Mouse (Mus musculus): ENCODE measurements around the gene Isg20l2. TPM values are rescaled to one million over a fixed set of nuclear protein-coding genes. Genes with fewer than 3 reads are reported as not detected.

Isg20l2 gene
- polyA plus RNA-seq, 1 experiment from 2014 or later, result 60.7 TPM

GRCm38 (mm10) chr3:87942471-87942870 is 12.4 kb downstream of the Isg20l2 start:
- Histone ChIP-seq H3K27ac (no peak overlapping the region), H3K4me2 (replicated peaks) (no peak overlapping the region), H3K9me3 (no peaks in the 10 kb centered on the region), H3K4me3 (no peak overlapping the region), H3K36me3 (peaks cover 51% of the 10 kb centered on the region), H3K4me1 (peaks cover 34% of the 10 kb centered on the region), H3K9ac (no peak overlapping the region), H3K27me3 (replicated peaks) (no peaks in the 10 kb centered on the region)
- WGBS, result 95% methylated on average over 2 of the region's 2 CpGs
- no peak for ATAC-seq (ENCODE audit: low FRiP score, low read depth)

GRCm38 (mm10) chr3:87943586-87943985 is 13.5 kb downstream of the Isg20l2 start:
- Histone ChIP-seq H3K4me2 (replicated peaks) (no peak overlapping the region), H3K27me3 (replicated peaks) (no peaks in the 10 kb centered on the region), H3K4me3 (no peak overlapping the region), H3K9me3 (no peaks in the 10 kb centered on the region), H3K36me3 (peaks cover 40% of the 10 kb centered on the region), H3K4me1 (peaks cover 45% of the 10 kb centered on the region), H3K27ac (no peak overlapping the region), H3K9ac (no peak overlapping the region)
- ATAC-seq (ENCODE audit: low FRiP score, low read depth), result no peak
- 84% methylated on average over 7 of the region's 7 CpGs for WGBS

- Histone ChIP-seq H3K4me3 (no peak overlapping the region), H3K27ac (peak overlapping the region; percentile 16; the same call in 1 of the 2 replicates), H3K36me3 (peaks cover 26% of the 10 kb centered on the region), H3K4me1 (peaks cover 57% of the 10 kb centered on the region), H3K9me3 (no peaks in the 10 kb centered on the region), H3K4me2 (replicated peaks) (peak overlapping the region; percentile 5; the same call in 1 of the 2 replicates), H3K9ac (no peak overlapping the region; the same call in 1 of the 2 replicates), H3K27me3 (replicated peaks) (no peaks in the 10 kb centered on the region)
- WGBS, result 2% methylated on average over 4 of the region's 4 CpGs
- 0 out of 2 replicates have a peak, but pooled peaks have one; percentile 14 for ATAC-seq (ENCODE audit: low FRiP score, low read depth)
Observed at GRCm38 (mm10) chr3:87944838-87945600, 14.9 kb downstream of the Isg20l2 start.

- Histone ChIP-seq H3K27ac (peak overlapping the region; percentile 26; the same call in 1 of the 2 replicates), H3K9me3 (no peaks in the 10 kb centered on the region), H3K4me2 (replicated peaks) (peak overlapping the region; percentile 71; the same call in 1 of the 2 replicates), H3K9ac (no peak overlapping the region), H3K4me3 (no peak overlapping the region), H3K36me3 (peaks cover 19% of the 10 kb centered on the region), H3K27me3 (replicated peaks) (no peaks in the 10 kb centered on the region), H3K4me1 (peaks cover 61% of the 10 kb centered on the region)
- WGBS, result 4% methylated on average over 12 of the region's 12 CpGs
- no peak for ATAC-seq (ENCODE audit: low FRiP score, low read depth)
Observed at GRCm38 (mm10) chr3:87945781-87946540, 15.8 kb downstream of the Isg20l2 start.

GRCm38 (mm10) chr3:87946541-87946860 is 16.4 kb downstream of the Isg20l2 start:
- peak overlapping the region; percentile 71 for H3K4me2 ChIP-seq (replicated peaks)
- peaks cover 13% of the 10 kb centered on the region for H3K36me3 ChIP-seq
- H3K4me1 ChIP-seq, result peaks cover 65% of the 10 kb centered on the region
- no peak for ATAC-seq (ENCODE audit: low FRiP score, low read depth)
- no peaks in the 10 kb centered on the region for H3K27me3 ChIP-seq (replicated peaks)
- WGBS, result 7% methylated on average over 1 of the region's 1 CpGs
- H3K4me3 ChIP-seq, result no peak overlapping the region
- H3K27ac ChIP-seq, result peak overlapping the region; percentile 9; the same call in 1 of the 2 replicates
- H3K9me3 ChIP-seq, result no peaks in the 10 kb centered on the region
- no peak overlapping the region for H3K9ac ChIP-seq

- Histone ChIP-seq H3K4me2 (replicated peaks) (peak overlapping the region; percentile 71), H3K9me3 (no peaks in the 10 kb centered on the region), H3K4me1 (peaks cover 72% of the 10 kb centered on the region), H3K4me3 (peak overlapping the region; percentile 44), H3K27ac (peak overlapping the region; percentile 18; the same call in 1 of the 2 replicates), H3K36me3 (peaks cover 6% of the 10 kb centered on the region), H3K27me3 (replicated peaks) (no peaks in the 10 kb centered on the region), H3K9ac (peak overlapping the region; percentile 62)
- WGBS, result 2% methylated on average over 26 of the region's 26 CpGs
- 0 out of 2 replicates have a peak, but pooled peaks have one; percentile 4 for ATAC-seq (ENCODE audit: low FRiP score, low read depth)
Observed at GRCm38 (mm10) chr3:87947056-87947810, 17.1 kb downstream of the Isg20l2 start.

GRCm38 (mm10) chr3:87947811-87948199 is 17.7 kb downstream of the Isg20l2 start:
- peak overlapping the region; percentile 71 for H3K4me2 ChIP-seq (replicated peaks)
- H3K27me3 ChIP-seq (replicated peaks), result no peaks in the 10 kb centered on the region
- no peaks in the 10 kb centered on the region for H3K9me3 ChIP-seq
- H3K4me3 ChIP-seq, result peak overlapping the region; percentile 44
- WGBS, result under 1% methylated on average over 17 of the region's 17 CpGs
- 0 out of 2 replicates have a peak overlapping the region, but pooled peaks have one; percentile 18 for H3K27ac ChIP-seq
- peak overlapping the region; percentile 62 for H3K9ac ChIP-seq
- peak; percentile 4; the same call in 1 of the 2 replicates for ATAC-seq (ENCODE audit: low FRiP score, low read depth)
- H3K4me1 ChIP-seq, result peaks cover 78% of the 10 kb centered on the region
- H3K36me3 ChIP-seq, result 0 out of 2 replicates have a peak, but pooled peaks cover 4% of the 10 kb centered on the region

GRCm38 (mm10) chr3:87948378-87949265 is 18.5 kb downstream of the Isg20l2 start, which contains the start of gene Crabp2:
TSS of gene Crabp2 (plus strand) at chr3:87948666.
- Histone ChIP-seq H3K4me2 (replicated peaks) (peak within 1 kb of the TSS; percentile 71), H3K27ac (peak within 1 kb of the TSS; percentile 63), H3K9me3 (no peaks in the 10 kb centered on the region), H3K9ac (peak within 1 kb of the TSS; percentile 62), H3K4me1 (peaks cover 84% of the 10 kb centered on the region), H3K36me3 (no peaks in the 10 kb centered on the region), H3K27me3 (replicated peaks) (no peaks in the 10 kb centered on the region), H3K4me3 (peak within 1 kb of the TSS; percentile 44)
- ATAC-seq (ENCODE audit: low FRiP score, low read depth), result no peak
- under 1% methylated on average over 35 of the region's 35 CpGs for WGBS

- Histone ChIP-seq H3K4me2 (replicated peaks) (peak overlapping the region; percentile 71), H3K4me1 (peaks cover 80% of the 10 kb centered on the region), H3K9ac (peak overlapping the region; percentile 62), H3K4me3 (peak overlapping the region; percentile 44), H3K36me3 (peaks cover 5% of the 10 kb centered on the region; the same call in 1 of the 2 replicates), H3K27me3 (replicated peaks) (no peaks in the 10 kb centered on the region), H3K27ac (peak overlapping the region; percentile 63), H3K9me3 (no peaks in the 10 kb centered on the region)
- WGBS, result 3% methylated on average over 16 of the region's 16 CpGs
- ATAC-seq (ENCODE audit: low FRiP score, low read depth), result no peak
Observed at GRCm38 (mm10) chr3:87949266-87949954, 19.3 kb downstream of the Isg20l2 start.

GRCm38 (mm10) chr3:87949955-87950515 is 19.9 kb downstream of the Isg20l2 start:
- H3K36me3 ChIP-seq, result peaks cover 5% of the 10 kb centered on the region; the same call in 1 of the 2 replicates
- no peaks in the 10 kb centered on the region for H3K27me3 ChIP-seq (replicated peaks)
- H3K4me3 ChIP-seq, result peak overlapping the region; percentile 44
- peak overlapping the region; percentile 62 for H3K9ac ChIP-seq
- H3K27ac ChIP-seq, result peak overlapping the region; percentile 63
- WGBS, result 2% methylated on average over 13 of the region's 13 CpGs
- peak overlapping the region; percentile 71 for H3K4me2 ChIP-seq (replicated peaks)
- peaks cover 74% of the 10 kb centered on the region for H3K4me1 ChIP-seq
- no peaks in the 10 kb centered on the region for H3K9me3 ChIP-seq
- no peak for ATAC-seq (ENCODE audit: low FRiP score, low read depth)

Data from neural tube, embryonic 12.5 days (tissue).